Mouse (Mus musculus): ENCODE results near the gene Ccdc117. TPM values are rescaled to one million over a fixed set of nuclear protein-coding genes. Genes with fewer than 3 reads are reported as not detected.
"Not testable (repeated sequence)": the region's sequence is repeated elsewhere in the genome, so short reads cannot be mapped to it uniquely, and the experiment has no call there.

Gene Ccdc117
- total RNA-seq, 1 experiment from 2014 or later = 41.7 TPM

GRCm38 (mm10) chr11:5512099-5512725, 29.8 kb downstream of the Ccdc117 start:
- peak; percentile 42 for ATAC-seq (replicated peaks; ENCODE audit: low read depth, poor library complexity, severe bottlenecking)

- ATAC-seq (replicated peaks; ENCODE audit: low read depth, poor library complexity, severe bottlenecking) = not testable (repeated sequence)
Measured at GRCm38 (mm10) chr11:5510686-5511085, 31.3 kb downstream of the Ccdc117 start.

GRCm38 (mm10) chr11:5510099-5510391, 31.9 kb downstream of the Ccdc117 start:
- ATAC-seq (replicated peaks; ENCODE audit: low read depth, poor library complexity, severe bottlenecking) = no peak

GRCm38 (mm10) chr11:5509215-5510098, 32.5 kb downstream of the Ccdc117 start:
- peak; percentile 63 for ATAC-seq (replicated peaks; ENCODE audit: low read depth, poor library complexity, severe bottlenecking)

GRCm38 (mm10) chr11:5505856-5506575, 36.0 kb downstream of the Ccdc117 start:
- peak; percentile 30 for ATAC-seq (replicated peaks; ENCODE audit: low read depth, poor library complexity, severe bottlenecking)

GRCm38 (mm10) chr11:5502351-5503051, 39.5 kb downstream of the Ccdc117 start:
- ATAC-seq (replicated peaks; ENCODE audit: low read depth, poor library complexity, severe bottlenecking) = peak; percentile 57

GRCm38 (mm10) chr11:5500903-5501741, 40.9 kb downstream of the Ccdc117 start:
- no peak for ATAC-seq (replicated peaks; ENCODE audit: low read depth, poor library complexity, severe bottlenecking)

GRCm38 (mm10) chr11:5499961-5500644, 41.9 kb downstream of the Ccdc117 start:
- no peak for ATAC-seq (replicated peaks; ENCODE audit: low read depth, poor library complexity, severe bottlenecking)

- ATAC-seq (replicated peaks; ENCODE audit: low read depth, poor library complexity, severe bottlenecking) = no peak
Measured at GRCm38 (mm10) chr11:5498931-5499661, 42.9 kb downstream of the Ccdc117 start.

DNA sequence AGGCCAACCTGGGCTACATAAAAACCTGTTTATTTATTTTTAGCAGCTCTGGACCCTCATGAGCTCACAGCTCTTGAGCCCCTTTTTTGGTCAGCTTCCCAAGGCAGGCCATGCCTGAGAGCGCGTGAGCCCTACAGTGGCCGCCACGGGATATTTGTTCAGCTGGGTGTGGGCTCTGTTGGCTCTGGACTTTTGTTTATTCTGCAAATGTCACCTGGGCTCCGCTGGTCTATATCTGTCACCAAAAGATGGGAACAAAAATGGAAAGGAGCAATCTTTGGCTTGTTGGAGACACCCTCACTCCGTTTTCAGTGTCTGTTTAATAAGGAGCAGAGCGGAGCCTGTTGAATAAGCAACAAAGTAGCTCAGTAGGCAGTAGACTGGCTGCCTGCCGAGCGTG, 43.6 kb downstream of the Ccdc117 start:
- ATAC-seq (replicated peaks; ENCODE audit: low read depth, poor library complexity, severe bottlenecking) = no peak

GRCm38 (mm10) chr11:5496559-5497248, 45.3 kb downstream of the Ccdc117 start:
- ATAC-seq (replicated peaks; ENCODE audit: low read depth, poor library complexity, severe bottlenecking) = no peak

GRCm38 (mm10) chr11:5495906-5496305, 46.1 kb downstream of the Ccdc117 start:
- no peak for ATAC-seq (replicated peaks; ENCODE audit: low read depth, poor library complexity, severe bottlenecking)

- ATAC-seq (replicated peaks; ENCODE audit: low read depth, poor library complexity, severe bottlenecking) = no peak
Measured at GRCm38 (mm10) chr11:5495286-5495832, 46.6 kb downstream of the Ccdc117 start.

DNA sequence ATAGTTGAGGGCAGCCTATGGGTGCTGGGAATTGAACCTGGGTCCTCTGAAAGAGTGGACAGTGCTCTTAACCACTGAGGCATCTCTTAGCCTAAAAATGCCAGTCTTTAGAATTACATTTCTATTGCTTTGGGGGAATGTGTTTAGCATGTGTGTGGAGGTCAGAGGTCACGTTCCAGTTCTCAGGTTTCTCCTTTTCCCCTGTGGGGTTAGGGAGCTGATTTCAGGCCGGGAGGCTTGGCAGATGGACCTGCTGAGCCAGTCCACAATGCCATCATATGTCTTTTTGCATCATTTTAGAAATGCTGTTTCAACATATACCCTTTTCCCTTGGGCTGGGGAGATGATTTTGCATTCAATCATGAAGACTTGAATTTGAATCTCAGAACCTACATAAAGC, 48.1 kb downstream of the Ccdc117 start:
- no peak for ATAC-seq (replicated peaks; ENCODE audit: low read depth, poor library complexity, severe bottlenecking)

GRCm38 (mm10) chr11:5491912-5492311, 50.1 kb downstream of the Ccdc117 start:
- ATAC-seq (replicated peaks; ENCODE audit: low read depth, poor library complexity, severe bottlenecking) = no peak

- ATAC-seq (replicated peaks; ENCODE audit: low read depth, poor library complexity, severe bottlenecking) = no peak
Measured at GRCm38 (mm10) chr11:5490989-5491656, 50.9 kb downstream of the Ccdc117 start.

GRCm38 (mm10) chr11:5489433-5489832, 52.6 kb downstream of the Ccdc117 start:
- not testable (repeated sequence) for ATAC-seq (replicated peaks; ENCODE audit: low read depth, poor library complexity, severe bottlenecking)

Measured in common myeloid progenitor, adult 5-6 weeks (primary cell).